Mouse (Mus musculus) naive thymus-derived CD4-positive, alpha-beta T cell, adult 2 months (primary cell): ENCODE results near the gene Elmod3.
A peak's percentile ranks its signal among the peaks of the same experiment; 100 is the strongest.
"Not testable (repeated sequence)": the region's sequence is repeated elsewhere in the genome, so short reads cannot be mapped to it uniquely, and the experiment has no call there.

Source experiments
- DNase-seq: peaks from one replicate; pipeline ENCODE4 v3.0.0-alpha.2; 2011; ENCODE audit warnings: low read depth

Gene Elmod3

GRCm38 (mm10) chr6:72534035-72534809 is 64.0 kb downstream of the Elmod3 start:
- DNase-seq, result peak; percentile 85

- not testable (repeated sequence) for DNase-seq
Measured at GRCm38 (mm10) chr6:72533555-72533954, 64.7 kb downstream of the Elmod3 start.

- DNase-seq, result no peak
Measured at GRCm38 (mm10) chr6:72532580-72532979, 65.6 kb downstream of the Elmod3 start.

- DNase-seq, result no peak
Measured at GRCm38 (mm10) chr6:72528410-72529151, 69.6 kb downstream of the Elmod3 start.

- DNase-seq, result no peak
Measured at GRCm38 (mm10) chr6:72527070-72527469, 71.1 kb downstream of the Elmod3 start.

- no peak for DNase-seq
Measured at GRCm38 (mm10) chr6:72524160-72524559, 74.1 kb downstream of the Elmod3 start.

GRCm38 (mm10) chr6:72523222-72523621 is 75.0 kb downstream of the Elmod3 start:
- DNase-seq, result no peak

- no peak for DNase-seq
Measured at GRCm38 (mm10) chr6:72522288-72522687, 75.9 kb downstream of the Elmod3 start.

- DNase-seq, result no peak
Measured at GRCm38 (mm10) chr6:72521607-72522006, 76.6 kb downstream of the Elmod3 start, which contains the start of gene Sh2d6. Sh2d6 (minus strand) TSS chr6:72521707.

- no peak for DNase-seq
Measured at GRCm38 (mm10) chr6:72520904-72521303, 77.3 kb downstream of the Elmod3 start.

GRCm38 (mm10) chr6:72519892-72520663 is 78.1 kb downstream of the Elmod3 start:
- no peak for DNase-seq

- no peak for DNase-seq
Measured at GRCm38 (mm10) chr6:72519303-72519702, 78.9 kb downstream of the Elmod3 start.

- no peak for DNase-seq
Measured at GRCm38 (mm10) chr6:72518842-72519241, 79.4 kb downstream of the Elmod3 start.
